Mouse (Mus musculus) embryonic facial prominence, embryonic 13.5 days (tissue): ENCODE measurements around the gene Gm13539. TPM values are rescaled to one million over a fixed set of nuclear protein-coding genes. Genes with fewer than 3 reads are reported as not detected.

Experiments
- ATAC-seq: fragments of 200-750 bp; cut with Nextera tagmentation; 2 replicates; pipeline ENCODE4 v1.8.0; 2017; ENCODE audit warnings: low read depth; ENCODE audit not compliant: insufficient number of reproducible peaks, insufficient read depth, low FRiP score, low TSS enrichment
- H3K27ac ChIP-seq: fragments of 300-500 bp; sonication (generic); 2 replicates; pipeline ENCODE4 v1.5.1; 2015; ENCODE audit warnings: moderate library complexity, mild to moderate bottlenecking, inconsistent platforms
- H3K27me3 ChIP-seq: fragments of 300-500 bp; sonication (generic); 2 replicates; pipeline ENCODE4 v1.6.1; 2015; ENCODE audit warnings: mild to moderate bottlenecking, inconsistent platforms
- H3K36me3 ChIP-seq: fragments of 300-500 bp; sonication (generic); 2 replicates; pipeline ENCODE4 v1.6.1; 2015; ENCODE audit warnings: mild to moderate bottlenecking, inconsistent platforms
- H3K4me1 ChIP-seq: fragments of 300-500 bp; sonication (generic); 2 replicates; pipeline ENCODE4 v1.6.1; 2015; ENCODE audit warnings: inconsistent platforms
- H3K4me2 ChIP-seq: fragments of 300-500 bp; sonication (generic); 2 replicates; pipeline ENCODE4 v1.6.1; 2015; ENCODE audit warnings: moderate library complexity, mild to moderate bottlenecking, inconsistent platforms
- H3K4me3 ChIP-seq: fragments of 300-500 bp; sonication (generic); 2 replicates; pipeline ENCODE4 v1.5.1; 2015; ENCODE audit warnings: mild to moderate bottlenecking, inconsistent platforms
- H3K9ac ChIP-seq: fragments of 300-500 bp; sonication (generic); 2 replicates; pipeline ENCODE4 v1.6.1; 2015; ENCODE audit warnings: mild to moderate bottlenecking, inconsistent platforms
- H3K9me3 ChIP-seq: fragments of 300-500 bp; sonication (generic); 2 replicates; pipeline ENCODE4 v1.6.1; 2016; ENCODE audit warnings: inconsistent platforms
- WGBS: fragments of 180-500 bp; shearing (Covaris S2); methylation state at CpG from one replicate; pipeline ENCODE4 v1.1.7; 2015; ENCODE audit warnings: mixed read lengths; 5-methylcytosine and 5-hydroxymethylcytosine counted together
- polyA plus RNA-seq: library from polyadenylated mRNA; unstranded; fragments of >200 nt; fragmentation: Nextera tagmentation; extraction: Ambion mirVana; gene quantifications from 2 replicates; pipeline ENCODE4 v1.2.1, GENCODE M21; 2015

Gene Gm13539
- polyA plus RNA-seq, 1 experiment from 2014 or later, result not detected

- WGBS, result 89% methylated on average over 3 of the region's 3 CpGs
- no peak for ATAC-seq
These were observed 48.7 kb downstream of the Gm13539 start for GRCm38 (mm10) chr2:25830786-25831185.

GRCm38 (mm10) chr2:25836291-25836690 lies 54.2 kb downstream of the Gm13539 start:
- Histone ChIP-seq H3K9ac (no peak overlapping the region), H3K27ac (no peak overlapping the region), H3K4me1 (no peaks in the 10 kb centered on the region), H3K9me3 (no peaks in the 10 kb centered on the region), H3K27me3 (no peaks in the 10 kb centered on the region), H3K4me2 (no peak overlapping the region), H3K36me3 (no peaks in the 10 kb centered on the region), H3K4me3 (no peak overlapping the region)
- WGBS, result 48% methylated on average over 5 of the region's 5 CpGs
- ATAC-seq, result no peak

More at GRCm38 (mm10) chr2:25830786-25831185, 48.7 kb downstream of the Gm13539 start:
- H3K9ac ChIP-seq, result no peak overlapping the region
- no peaks in the 10 kb centered on the region for H3K9me3 ChIP-seq
- no peaks in the 10 kb centered on the region for H3K4me1 ChIP-seq
- no peak overlapping the region for H3K4me2 ChIP-seq
- H3K36me3 ChIP-seq, result no peaks in the 10 kb centered on the region
- no peak overlapping the region for H3K27ac ChIP-seq
- no peak overlapping the region for H3K4me3 ChIP-seq
- no peaks in the 10 kb centered on the region for H3K27me3 ChIP-seq

Other genes starting within 250 kb of the Gm13539 start
- gene Traf2, start 235.3 kb upstream of the Gm13539 start, polyA plus RNA-seq, result 31.4 and 35.4 TPM in 2 replicates
- 335 and 341 TPM in 2 replicates for gene Edf1, start 224.4 kb upstream of the Gm13539 start, polyA plus RNA-seq
- gene Mamdc4, start 207.4 kb upstream of the Gm13539 start, polyA plus RNA-seq, result 4.3 and 7.2 TPM in 2 replicates
- 169 and 174 TPM in 2 replicates for gene Phpt1, start 207.0 kb upstream of the Gm13539 start, polyA plus RNA-seq
- 0.39 and 0.62 TPM in 2 replicates for gene Ajm1, start 200.5 kb upstream of the Gm13539 start, polyA plus RNA-seq
- gene Rabl6, start 173.7 kb upstream of the Gm13539 start, polyA plus RNA-seq, result 80.3 and 81.9 TPM in 2 replicates
- gene Ccdc183, start 164.6 kb upstream of the Gm13539 start, polyA plus RNA-seq, result 0.31 and 0.34 TPM in 2 replicates
- gene Tmem141, start 160.3 kb upstream of the Gm13539 start, polyA plus RNA-seq, result 23.5 and 24.8 TPM in 2 replicates
- gene Fcna, start 154.2 kb upstream of the Gm13539 start, polyA plus RNA-seq, result 0.59 and 2.1 TPM in 2 replicates
- gene Lcn8, start 129.1 kb upstream of the Gm13539 start, polyA plus RNA-seq, result not detected in 2 replicates
- not detected in 2 replicates for gene Lcn5, start 124.3 kb upstream of the Gm13539 start, polyA plus RNA-seq
- gene Lcn6, start 105.5 kb upstream of the Gm13539 start, polyA plus RNA-seq, result not detected in 2 replicates
- gene Lcn10, start 99.5 kb upstream of the Gm13539 start, polyA plus RNA-seq, result not detected in 2 replicates
- gene Obp2a, start 82.2 kb upstream of the Gm13539 start, polyA plus RNA-seq, result not detected in 2 replicates
- 95.4 and 103 TPM in 2 replicates for gene Bmyc, start 75.5 kb upstream of the Gm13539 start, polyA plus RNA-seq
- gene Obp2b, start 45.2 kb upstream of the Gm13539 start, polyA plus RNA-seq, result not detected in 2 replicates
- gene Lcn3, start 16.7 kb upstream of the Gm13539 start, polyA plus RNA-seq, result not detected in 2 replicates
- gene Lcn11, start 5.2 kb upstream of the Gm13539 start, polyA plus RNA-seq, result not detected in 2 replicates
- gene Glt6d1, start 33.6 kb downstream of the Gm13539 start, polyA plus RNA-seq, result not detected in 2 replicates
- gene Lcn9, start 40.9 kb downstream of the Gm13539 start, polyA plus RNA-seq, result not detected in 2 replicates
- not detected in 2 replicates for gene Sohlh1, start 65.0 kb downstream of the Gm13539 start, polyA plus RNA-seq
- gene Kcnt1, start 81.5 kb downstream of the Gm13539 start, polyA plus RNA-seq, result 0.34 and 0.37 TPM in 2 replicates
- 15.0 and 20.1 TPM in 2 replicates for gene Camsap1, start 201.0 kb downstream of the Gm13539 start, polyA plus RNA-seq
- gene Ubac1, start 239.5 kb downstream of the Gm13539 start, polyA plus RNA-seq, result 89.7 and 93.6 TPM in 2 replicates